ENCODE assay signal across 9 mouse cellular contexts in the genomic region with DNA sequence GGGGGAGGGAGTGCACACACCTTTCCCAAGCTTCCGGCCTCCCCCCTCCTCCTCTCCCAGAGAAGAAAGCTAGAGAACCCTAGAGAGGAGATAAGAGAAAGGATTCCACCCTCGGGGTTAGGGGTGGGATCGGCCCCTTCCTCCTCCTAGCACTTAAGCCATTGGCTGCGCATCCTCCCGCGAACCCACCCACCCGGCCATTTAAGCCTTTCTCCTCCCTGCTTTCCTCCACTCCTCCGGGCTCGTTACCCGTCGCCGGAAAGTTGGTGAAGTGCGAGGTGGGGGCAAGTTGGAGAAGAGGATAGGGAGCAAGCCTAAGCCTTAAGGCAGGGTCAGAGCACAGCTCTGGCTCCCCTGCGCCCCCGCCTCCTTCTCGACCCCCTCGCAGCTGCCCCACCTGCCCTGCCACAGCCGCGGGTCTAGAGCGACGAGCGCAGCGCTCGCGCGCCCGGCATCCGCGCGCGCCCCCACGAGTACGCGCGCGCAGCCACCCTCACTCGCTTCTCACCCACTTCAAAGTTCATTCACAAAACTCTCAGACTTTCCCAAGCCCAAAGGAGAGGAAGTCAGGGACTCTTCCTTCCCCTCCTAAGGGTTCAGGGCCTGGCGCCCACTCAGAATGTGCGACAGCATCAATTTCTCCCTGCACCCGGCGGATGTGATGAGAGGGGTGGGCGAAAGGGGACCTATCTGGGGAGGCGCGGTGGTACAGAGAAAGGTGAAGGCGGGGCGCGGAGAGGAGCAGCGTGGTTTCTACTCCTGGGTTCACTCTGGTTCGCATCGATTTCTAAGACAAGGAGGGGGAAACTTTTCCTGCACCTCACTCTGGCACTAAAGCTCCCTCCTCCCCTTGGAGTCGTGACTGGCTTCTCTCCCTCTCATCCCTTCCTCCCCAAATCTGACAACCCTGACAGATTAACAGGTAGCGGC. TPM values are rescaled to one million over a fixed set of nuclear protein-coding genes. Genes with fewer than 3 reads are reported as not detected.
DNase-seq lines count a peak whose midpoint lies in the region; ATAC-seq and TF ChIP-seq lines count a peak whose summit lies in the region.
"Had no signal": no experiment of that assay in that cellular context is flagged by ENCODE, and none has a peak within 500 bp of the region (broad histone marks: within the 10 kb centered on the region; RNA-seq: fewer than 3 reads in every experiment).

No protein-coding gene starts in this region.

- H3K27ac ChIP-seq in embryonic facial prominence, embryonic 10.5 days (replicated peaks): peak overlapping the region; percentile 97
- H3K27ac ChIP-seq in liver, adult 2 months (replicated peaks; ENCODE audit: insufficient read depth, low read depth, low read length): peak overlapping the region; percentile 98

- peaks cover 28% of the 10 kb centered on the region for H3K4me1 ChIP-seq in embryonic facial prominence, embryonic 10.5 days
- H3K4me1 ChIP-seq in liver, adult 2 months (ENCODE audit: control insufficient read depth, insufficient read depth, low read length): peaks cover 3% of the 10 kb centered on the region; the same call in 1 of the 2 replicates

- peak; percentile 88 for TF ChIP-seq POLR2A in liver, adult 2 months (IDR thresholded peaks at IDR 0.05; ENCODE audit: extremely low read depth, insufficient read depth, low read length)

- WGBS in embryonic facial prominence, embryonic 10.5 days: under 1% methylated on average over 52 of the region's 52 CpGs
- under 1% methylated on average over 52 of the region's 52 CpGs for WGBS in liver, adult 2 months

- no peaks in the 10 kb centered on the region for H3K27me3 ChIP-seq in embryonic facial prominence, embryonic 10.5 days (replicated peaks; ENCODE audit: low read depth, poor library complexity, severe bottlenecking)
- no peaks in the 10 kb centered on the region for H3K27me3 ChIP-seq in liver, adult 2 months (ENCODE audit: control insufficient read depth, insufficient read depth, low read length)

- peak overlapping the region; percentile 91 for H3K9ac ChIP-seq in liver, adult 2 months (ENCODE audit: low read depth, low read length)

- no peak for TF ChIP-seq CTCF in liver, adult 2 months (IDR thresholded peaks at IDR 0.05; ENCODE audit: low read depth, low read length)

- no peaks in the 10 kb centered on the region for H3K9me3 ChIP-seq in embryonic facial prominence, embryonic 10.5 days

- ATAC-seq in monocyte, adult 5-6 weeks (replicated peaks; ENCODE audit: insufficient number of reproducible peaks, low FRiP score, low TSS enrichment, poor library complexity, severe bottlenecking): peak; percentile 27

- H3K4me3 ChIP-seq in embryonic facial prominence, embryonic 10.5 days: peak overlapping the region; percentile 93
- H3K4me3 ChIP-seq in liver, adult 2 months (ENCODE audit: insufficient read depth, low read depth, low read length): peak overlapping the region; percentile 87

- 0 out of 2 replicates have a peak, but pooled peaks cover 3% of the 10 kb centered on the region for H3K36me3 ChIP-seq in embryonic facial prominence, embryonic 10.5 days (replicated peaks)
- H3K36me3 ChIP-seq in liver, adult 2 months (ENCODE audit: control insufficient read depth, insufficient read depth, low read length): no peaks in the 10 kb centered on the region
- H3K36me3 ChIP-seq: G1E had no signal

- H3K79me2 ChIP-seq in liver, adult 2 months (ENCODE audit: control insufficient read depth, insufficient read depth, low read length): no peaks in the 10 kb centered on the region

- peak; percentile 79 for DNase-seq in urinary bladder, adult 18-20 months (ENCODE audit: low spot score in 2 of 2)
- DNase-seq in urinary bladder, postnatal 10 days (ENCODE audit: low spot score): no peak
- DNase-seq in embryonic facial prominence, embryonic 10.5 days (ENCODE audit: low spot score): peak; percentile 92
- DNase-seq in heart, adult 9 months (ENCODE audit: low spot score in 2 of 2): peak; percentile 85 to 89
- peak; percentile 63 for DNase-seq in kidney, adult 9 months
- peak; percentile 74 for DNase-seq in liver, adult 2 months (ENCODE audit: extremely low read depth, low read depth, low spot score)
- peak; percentile 59 to 83 for DNase-seq in spleen, postnatal 4 days (ENCODE audit: low spot score in 2 of 2)

RNA-seq across cellular contexts. Expression of a gene that starts 2.0 kb away (rescaled TPM):
- 5.5 and 6.0 TPM in 2 replicates for polyA plus RNA-seq in embryonic facial prominence, embryonic 10.5 days (2016; fragmentation: Nextera tagmentation; extraction: Ambion mirVana)
- total RNA-seq in liver, adult 2 months (2014; rRNA removed): 0.92 and 1.3 TPM in 2 replicates
- polyA plus RNA-seq in liver, adult 2 months (2012; rRNA removed): 0.34 and 0.64 TPM in 2 replicates
- 5.8 to 12.7 TPM (median 8.5 TPM) in 3 replicates for total RNA-seq in monocyte, adult 5-6 weeks (2017)
